Comparison of ENCODE assay signal across 25 mouse cellular contexts in the genomic region with DNA sequence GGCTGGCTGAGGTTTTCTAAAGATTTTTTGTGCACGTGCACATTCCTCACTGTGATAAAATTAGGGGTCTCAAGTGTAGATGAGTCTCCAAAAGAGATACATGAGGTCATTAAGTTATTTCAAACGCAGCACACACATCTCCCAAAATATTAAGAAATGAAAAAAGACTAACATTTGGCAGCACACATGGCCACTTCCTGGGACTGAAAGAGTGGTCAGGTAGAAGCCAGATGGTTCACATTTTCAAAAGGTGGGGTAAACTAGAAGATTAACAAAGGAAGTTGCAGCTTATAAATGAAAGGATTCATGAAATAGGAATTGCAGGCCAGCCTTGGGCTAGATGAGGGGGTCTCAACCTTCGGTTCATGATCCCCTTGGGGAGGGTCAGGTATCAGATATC. TPM values are rescaled to one million over a fixed set of nuclear protein-coding genes. Genes with fewer than 3 reads are reported as not detected.
"Had no signal": no experiment of that assay in that cellular context is flagged by ENCODE, and none has a peak within 500 bp of the region (broad histone marks: within the 10 kb centered on the region; RNA-seq: fewer than 3 reads in every experiment).

No protein-coding gene starts in this region.

- ATAC-seq: hindbrain, embryonic 16.5 days; inflammation-experienced regulatory T-cells, adult 6 months; intestine, embryonic 15.5 days; intestine, postnatal 0 days had no signal

- H3K4me2 ChIP-seq: heart, embryonic 12.5 days; hindbrain, embryonic 12.5 days; hindbrain, embryonic 14.5 days; intestine, embryonic 15.5 days; limb, embryonic 12.5 days had no signal

- H3K27ac ChIP-seq: gastrocnemius, adult 2 months; hindbrain, embryonic 10.5 days; hindbrain, embryonic 12.5 days; hindbrain, embryonic 14.5 days; intestine, embryonic 15.5 days; layer of hippocampus, adult 2 months; left cerebral cortex, adult 2 months; limb, embryonic 10.5 days; limb, embryonic 12.5 days had no signal

- H3K4me3 ChIP-seq: gastrocnemius, adult 2 months; heart, embryonic 10.5 days; heart, embryonic 12.5 days; hindbrain, embryonic 10.5 days; hindbrain, embryonic 12.5 days; intestine, embryonic 15.5 days; layer of hippocampus, adult 2 months; left cerebral cortex, adult 2 months; limb, embryonic 10.5 days; limb, embryonic 12.5 days had no signal

- H3K36me3 ChIP-seq: heart, embryonic 10.5 days; heart, embryonic 12.5 days; hindbrain, embryonic 10.5 days; hindbrain, embryonic 12.5 days; intestine, embryonic 15.5 days; limb, embryonic 10.5 days; limb, embryonic 12.5 days had no signal

- DNase-seq: gastrocnemius, adult 2 months; gastrocnemius, postnatal 10 days; gastrocnemius, postnatal 25 days; heart, adult 18-20 months; heart, postnatal 10 days; heart, postnatal 4 days; kidney, adult 18-20 months; kidney, adult 8-10 months; kidney, postnatal 10 days; kidney, postnatal 25 days; kidney, postnatal 4 days had no signal

- H3K27me3 ChIP-seq: heart, embryonic 12.5 days; hindbrain, embryonic 12.5 days; intestine, embryonic 15.5 days; limb, embryonic 12.5 days had no signal

- H3K4me1 ChIP-seq: hindbrain, embryonic 10.5 days; hindbrain, embryonic 12.5 days; intestine, embryonic 15.5 days; limb, embryonic 10.5 days; limb, embryonic 12.5 days had no signal

- H3K9ac ChIP-seq: heart, embryonic 12.5 days; hindbrain, embryonic 12.5 days; hindbrain, embryonic 14.5 days; intestine, embryonic 15.5 days; limb, embryonic 12.5 days had no signal

- H3K9me3 ChIP-seq: heart, embryonic 10.5 days; heart, embryonic 12.5 days; hindbrain, embryonic 10.5 days; hindbrain, embryonic 12.5 days; intestine, embryonic 15.5 days; limb, embryonic 10.5 days; limb, embryonic 12.5 days had no signal

RNA-seq across cellular contexts. Expression of a gene that starts 19.4 kb away (rescaled TPM):
- polyA plus RNA-seq: liver, adult 2 months had no signal
